Mouse (Mus musculus): ENCODE results near the gene Utp14a.
"Not testable (repeated sequence)": the region's sequence is repeated elsewhere in the genome, so short reads cannot be mapped to it uniquely, and the experiment has no call there.

The Utp14a gene

DNA sequence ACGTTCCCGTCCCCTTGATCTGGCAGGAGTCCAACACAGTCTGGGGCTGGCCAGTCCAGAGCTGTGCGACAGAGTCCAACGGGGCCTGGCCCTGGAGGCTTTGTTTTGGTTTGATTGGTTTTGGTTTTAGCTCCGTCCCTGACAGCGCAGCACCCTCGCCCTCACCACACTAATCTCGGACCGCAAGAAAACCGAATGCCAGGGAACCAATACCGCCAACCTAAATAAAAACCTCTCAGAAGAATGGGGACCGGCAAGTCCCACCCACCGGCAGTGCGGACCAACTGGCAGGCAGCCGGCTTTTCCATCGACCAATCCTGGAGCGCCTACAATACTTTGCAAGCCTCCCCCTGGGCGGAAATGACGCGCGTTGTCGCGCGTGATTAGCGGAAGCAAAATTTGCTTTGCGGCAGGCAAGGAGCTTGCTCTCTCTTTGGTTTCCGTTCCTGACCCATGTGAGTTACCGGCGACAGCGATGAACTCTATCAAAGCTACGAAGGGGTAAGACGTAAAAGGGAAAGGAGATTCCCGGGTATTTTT is at the start of gene Utp14a:
TSS of gene Utp14a (plus strand) at position 395 of the 540 bp plus-strand sequence.
- CTCF ChIA-PET, result interaction anchor here (0.7 kb wide), 1 partner anchor 65 kb away, joined by 5 read pairs; no protein-coding TSS in a partner anchor

- CTCF ChIA-PET, result no interaction called here
Observed at GRCm38 (mm10) chrX:48207761-48208487, 48.7 kb upstream of the Utp14a start.

GRCm38 (mm10) chrX:48208519-48209185 is 48.0 kb upstream of the Utp14a start, which contains the start of gene Zdhhc9:
TSS of gene Zdhhc9 (minus strand) at chrX:48208878.
- CTCF ChIA-PET, result no interaction called here

DNA sequence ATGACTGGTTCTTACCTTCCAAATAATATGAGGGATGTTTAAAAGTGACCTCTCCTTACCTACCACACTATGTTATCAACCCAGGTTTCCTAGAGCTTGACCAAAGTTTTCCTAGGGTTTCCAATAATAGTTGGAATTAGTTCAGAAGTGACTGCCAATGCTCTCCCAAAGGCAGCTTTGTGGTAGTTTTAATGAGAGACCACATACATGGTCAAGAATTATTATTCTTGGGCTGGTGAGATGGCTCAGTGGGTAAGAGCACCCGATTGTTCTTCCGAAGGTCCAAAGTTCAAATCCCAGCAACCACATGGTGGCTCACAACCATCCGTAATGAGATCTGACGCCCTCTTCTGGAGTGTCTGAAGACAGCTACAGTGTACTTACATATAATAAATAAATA is 46.9 kb upstream of the Utp14a start:
- CTCF ChIA-PET, result not testable (repeated sequence)

GRCm38 (mm10) chrX:48219468-48219867 is 37.2 kb upstream of the Utp14a start:
- CTCF ChIA-PET, result interaction anchor here (0.6 to 0.7 kb wide), 2 partner anchors 58 to 262 kb away, joined by 3 read pairs; no protein-coding TSS in a partner anchor

- CTCF ChIA-PET, result no interaction called here
Observed at GRCm38 (mm10) chrX:48222706-48223105, 34.0 kb upstream of the Utp14a start.

DNA sequence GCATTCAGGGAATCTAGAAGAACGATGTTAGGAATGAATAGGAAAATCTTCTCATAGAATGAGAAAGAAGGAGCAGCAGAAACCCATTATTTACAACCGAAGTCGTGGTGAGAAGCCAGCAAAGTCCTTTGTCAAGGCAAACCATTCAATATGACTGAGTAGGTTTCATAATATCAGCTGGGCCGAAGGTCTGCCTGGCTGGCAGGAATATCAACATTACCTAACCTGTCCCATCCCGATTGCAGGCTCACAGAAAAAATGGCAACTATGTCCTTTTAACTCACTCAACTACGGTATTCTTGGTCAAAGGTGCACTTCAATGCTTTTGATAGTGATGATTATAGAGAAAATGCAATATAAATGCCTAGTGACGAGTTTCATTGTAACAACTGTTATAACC is 30.4 kb upstream of the Utp14a start:
- CTCF ChIA-PET, result no interaction called here

GRCm38 (mm10) chrX:48234417-48234816 is 22.2 kb upstream of the Utp14a start:
- CTCF ChIA-PET, result no interaction called here

GRCm38 (mm10) chrX:48255830-48256428 is 733 bp upstream of the Utp14a start:
- CTCF ChIA-PET, result interaction anchor here (0.7 kb wide), 1 partner anchor 65 kb away, joined by 5 read pairs; no protein-coding TSS in a partner anchor

- CTCF ChIA-PET, result no interaction called here
Observed at GRCm38 (mm10) chrX:48257011-48257410, 349 bp downstream of the Utp14a start.

DNA sequence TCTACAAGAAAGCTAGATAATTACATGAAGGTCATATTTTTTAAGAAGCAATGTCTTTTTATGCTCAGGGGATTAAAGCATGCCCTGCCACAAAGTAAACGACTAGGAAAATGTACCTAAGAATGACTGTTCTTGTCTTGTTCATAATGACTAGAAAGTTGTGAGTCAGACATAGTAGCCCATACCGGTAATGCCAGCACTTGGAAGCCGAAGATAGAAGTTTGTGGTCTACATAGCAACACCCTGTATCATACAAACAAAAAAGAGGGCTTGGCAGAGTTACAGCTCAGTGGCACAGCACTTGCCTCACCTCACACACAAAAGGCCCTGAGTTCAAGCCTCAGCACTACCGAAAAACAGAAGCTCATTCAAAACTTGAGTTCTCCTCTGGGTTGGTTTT is 15.0 kb downstream of the Utp14a start:
- CTCF ChIA-PET, result no interaction called here

GRCm38 (mm10) chrX:48274634-48275033 is 18.0 kb downstream of the Utp14a start:
- CTCF ChIA-PET, result no interaction called here

- CTCF ChIA-PET, result no interaction called here
Observed at GRCm38 (mm10) chrX:48278103-48278502, 21.4 kb downstream of the Utp14a start.

DNA sequence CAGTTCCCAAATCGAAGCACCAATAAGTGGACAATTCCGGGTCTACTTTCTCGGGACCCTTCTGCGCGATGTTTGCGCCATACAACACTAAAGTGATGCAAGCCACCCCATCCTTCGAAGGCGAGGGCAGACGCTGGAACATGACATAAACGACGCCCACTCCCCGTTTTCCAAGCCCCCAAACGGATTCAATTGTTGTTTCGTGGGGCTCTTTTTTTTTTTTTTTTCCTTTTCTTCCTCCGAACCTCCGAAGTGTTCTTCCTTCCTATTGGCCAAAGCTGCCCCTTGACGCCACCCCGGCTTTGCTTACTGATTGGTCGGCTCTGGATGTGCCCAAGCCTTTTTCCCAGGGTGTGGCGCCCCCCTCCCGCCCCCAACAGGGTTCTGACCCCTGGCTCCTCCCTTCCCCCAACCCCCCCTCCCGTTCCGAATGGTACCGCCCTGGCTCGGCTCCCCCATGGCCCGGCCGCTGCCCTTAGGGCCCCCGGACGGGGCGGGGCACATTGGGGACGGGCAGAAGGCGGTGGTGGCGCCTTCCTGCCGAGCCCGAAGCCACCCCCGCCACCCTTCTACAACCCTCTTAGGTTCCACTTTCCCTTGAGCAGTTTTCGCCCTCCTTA is 27.8 kb downstream of the Utp14a start:
- CTCF ChIA-PET, result no interaction called here

DNA sequence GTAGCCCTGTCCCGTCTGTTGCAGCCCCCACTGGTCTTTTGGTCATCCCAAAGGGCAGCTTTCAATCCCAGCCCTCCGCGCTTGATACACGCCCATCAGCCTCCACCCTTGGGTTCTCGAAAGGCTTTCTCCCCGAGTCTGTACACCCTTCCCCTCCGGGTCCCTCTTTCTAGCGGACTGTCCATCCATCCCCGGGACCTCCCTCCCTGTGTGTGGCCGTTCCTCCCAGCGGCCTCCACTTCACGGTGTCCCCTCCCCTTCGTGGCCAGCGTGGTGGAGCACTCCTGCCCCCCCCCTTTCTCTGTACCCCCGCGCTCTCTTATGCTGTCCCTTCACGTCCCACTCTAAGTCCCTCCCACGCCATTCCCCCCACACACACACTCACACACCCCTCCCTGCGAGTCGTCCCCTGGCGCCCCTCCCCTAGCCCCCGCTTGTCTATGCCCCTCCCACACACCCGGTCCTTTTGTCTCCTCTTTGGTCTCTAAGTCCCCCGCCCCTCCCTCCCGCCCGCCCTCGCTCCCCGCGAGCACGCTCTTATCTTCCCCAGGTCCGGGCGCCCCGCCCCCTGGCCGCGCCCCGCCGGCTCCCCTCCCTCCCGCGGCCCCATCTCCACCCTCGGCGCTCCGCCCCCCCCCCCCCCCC is 28.5 kb downstream of the Utp14a start:
- CTCF ChIA-PET, result no interaction called here

GRCm38 (mm10) chrX:48285651-48286021 is 29.0 kb downstream of the Utp14a start:
- CTCF ChIA-PET, result no interaction called here

DNA sequence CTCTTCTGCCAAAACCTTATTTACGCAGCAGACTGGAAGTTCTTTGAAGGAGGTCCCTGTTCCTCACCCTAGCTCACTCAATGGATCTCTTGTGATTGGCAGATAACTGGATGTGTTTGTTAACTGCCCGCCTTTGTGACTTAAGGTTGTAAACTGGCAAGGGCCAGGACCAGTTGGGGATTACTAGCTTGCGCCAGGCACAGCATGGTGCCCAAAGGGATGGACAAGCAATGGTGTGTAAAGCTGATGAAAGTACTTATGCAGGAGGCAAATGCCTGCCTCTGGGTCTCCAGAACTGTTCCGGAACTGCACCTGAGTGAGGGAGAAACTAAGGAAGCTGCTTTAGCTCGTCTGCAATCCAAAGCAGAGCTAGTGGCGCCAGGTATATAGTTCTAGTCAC is 29.8 kb downstream of the Utp14a start:
- CTCF ChIA-PET, result no interaction called here

DNA sequence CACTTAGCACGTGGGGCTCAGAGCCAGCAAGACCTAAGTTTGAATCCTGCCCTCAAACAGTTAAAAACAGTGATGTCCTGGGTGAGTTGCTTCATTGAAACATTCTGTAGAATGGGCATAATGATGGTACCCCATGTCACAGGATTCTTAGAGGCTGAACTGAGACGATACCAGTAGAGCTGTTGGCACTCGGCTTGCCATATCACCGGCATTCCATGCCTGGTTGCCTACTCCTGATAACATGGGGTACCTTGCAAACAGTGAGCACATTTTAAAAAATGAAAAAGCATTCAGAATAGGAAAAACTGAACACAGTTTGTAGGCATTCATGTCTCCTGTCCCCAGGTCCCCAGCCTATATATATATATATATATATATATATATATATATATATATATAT is 31.3 kb downstream of the Utp14a start:
- CTCF ChIA-PET, result no interaction called here

- CTCF ChIA-PET, result no interaction called here
Observed at GRCm38 (mm10) chrX:48291413-48291812, 34.8 kb downstream of the Utp14a start.

DNA sequence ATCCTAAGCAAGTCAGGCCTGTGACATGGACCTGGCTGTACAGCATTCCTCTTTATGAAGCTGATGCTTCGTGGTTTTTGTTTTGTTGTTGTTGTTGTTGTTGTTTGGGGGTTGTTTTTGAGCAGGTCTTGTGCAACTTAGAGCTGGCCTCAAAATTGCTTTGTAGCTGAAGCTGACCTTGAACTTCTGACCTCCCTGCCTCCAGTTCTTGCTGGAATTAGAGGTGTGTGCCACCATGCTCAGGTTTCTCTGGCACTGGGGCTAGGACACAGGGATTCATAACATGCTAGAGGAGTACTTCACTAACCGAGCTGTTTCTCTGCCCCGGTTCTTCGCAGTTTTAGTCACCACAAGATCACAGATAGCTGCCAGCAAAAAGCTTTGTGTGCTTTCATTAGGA is 48.7 kb downstream of the Utp14a start:
- CTCF ChIA-PET, result no interaction called here

- CTCF ChIA-PET, result interaction anchor here (0.5 kb wide), 1 partner anchor 397 kb away, joined by 5 read pairs; no protein-coding TSS in a partner anchor
Observed at GRCm38 (mm10) chrX:48310706-48311517, 54.2 kb downstream of the Utp14a start.
